Mouse (Mus musculus) spleen, adult 2 months (tissue): ENCODE results near the gene Rab1b.

Experiments used
- CTCF ChIP-seq: fragments of 200-500 bp; IDR thresholded peaks from 2 replicates; pipeline ENCODE4 v1.5.1; 2011; ENCODE audit warnings: mild to moderate bottlenecking, inconsistent platforms; ENCODE audit not compliant: insufficient read depth, insufficient read length, insufficient replicate concordance; ENCODE audit errors: extremely low read depth
- POLR2A ChIP-seq: fragments of 200-500 bp; IDR thresholded peaks from 2 replicates; pipeline ENCODE4 v1.6.1; 2011; ENCODE audit warnings: low read depth, low read length, inconsistent platforms

DNA sequence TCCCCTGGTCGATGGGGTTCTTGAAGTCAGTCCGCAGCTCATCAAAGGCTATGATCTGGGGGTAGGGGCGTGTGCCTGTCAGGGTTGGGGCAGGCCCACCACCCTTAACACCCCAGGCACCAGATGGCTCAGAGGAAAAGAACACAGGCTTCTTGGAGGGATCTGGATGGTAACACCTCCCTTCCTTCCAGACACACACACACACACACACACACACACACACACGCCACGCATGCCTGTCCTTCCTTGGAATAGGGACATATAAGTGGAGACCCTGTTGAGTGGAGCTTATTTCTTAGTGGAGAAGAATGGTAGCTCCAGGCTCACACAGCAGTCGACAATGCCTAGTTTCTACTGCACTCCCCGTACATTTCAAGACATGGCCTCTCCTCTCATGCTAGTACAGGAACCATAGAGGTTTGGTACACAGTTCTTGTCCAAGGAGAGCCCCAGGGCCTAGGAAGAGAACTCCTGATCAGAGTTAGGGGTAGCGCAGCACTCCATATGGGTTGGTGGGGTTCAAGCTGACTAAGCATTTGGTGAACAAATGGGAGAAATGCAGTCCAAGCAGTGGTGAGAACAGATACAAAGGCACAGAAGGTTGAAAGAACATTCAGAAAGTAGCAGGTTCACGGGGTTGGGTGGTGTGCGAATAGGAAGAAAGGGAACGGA is 12.0 kb downstream of the Rab1b start:
- TF ChIP-seq CTCF (no peak), POLR2A (no peak)
